Mouse (Mus musculus) forebrain, embryonic 11.5 days (tissue): ENCODE measurements around the gene Zp3. TPM values are rescaled to one million over a fixed set of nuclear protein-coding genes. Genes with fewer than 3 reads are reported as not detected.

Source experiments
- ATAC-seq: fragments of 200-750 bp; cut with Nextera tagmentation; replicated peaks from 2 replicates; pipeline ENCODE4 v1.8.0; 2017; ENCODE audit warnings: moderate TSS enrichment; ENCODE audit not compliant: low FRiP score
- DNase-seq: peaks from one replicate; pipeline ENCODE4 v3.0.0-alpha.2; 2017; ENCODE audit warnings: low spot score
- H3K27ac ChIP-seq: fragments of 300-500 bp; sonication (generic); 2 replicates; pipeline ENCODE4 v1.5.1; 2014; ENCODE audit warnings: low read depth, low read length
- H3K27me3 ChIP-seq: fragments of 300-500 bp; sonication (generic); 2 replicates; pipeline ENCODE4 v1.6.1; 2014; ENCODE audit warnings: mild to moderate bottlenecking, low read length, mixed read lengths; ENCODE audit not compliant: control insufficient read depth, insufficient read depth
- H3K36me3 ChIP-seq: fragments of 300-500 bp; sonication (generic); 2 replicates; pipeline ENCODE4 v1.6.1; 2014; ENCODE audit warnings: mild to moderate bottlenecking, low read length, moderate library complexity, mixed read lengths; ENCODE audit not compliant: control insufficient read depth, insufficient read depth
- H3K4me1 ChIP-seq: fragments of 300-500 bp; sonication (generic); replicated peaks from 2 replicates; pipeline ENCODE4 v1.6.1; 2014; ENCODE audit warnings: low read length, mixed read lengths; ENCODE audit not compliant: control insufficient read depth, insufficient read depth
- H3K4me2 ChIP-seq: fragments of 300-500 bp; sonication (generic); 2 replicates; pipeline ENCODE4 v1.6.1; 2014; ENCODE audit warnings: low read depth, mild to moderate bottlenecking, low read length, moderate library complexity, mixed read lengths; ENCODE audit not compliant: severe bottlenecking
- H3K4me3 ChIP-seq: fragments of 300-500 bp; sonication (generic); 2 replicates; pipeline ENCODE4 v1.5.1; 2014; ENCODE audit warnings: low read depth, low read length
- H3K9ac ChIP-seq: fragments of 300-500 bp; sonication (generic); 2 replicates; pipeline ENCODE4 v1.6.1; 2014; ENCODE audit warnings: low read length
- H3K9me3 ChIP-seq: fragments of 300-500 bp; sonication (generic); 2 replicates; pipeline ENCODE4 v1.6.1; 2016; ENCODE audit warnings: low read length, mixed read lengths; ENCODE audit not compliant: control insufficient read depth
- WGBS: fragments of 180-500 bp; shearing (Covaris S2); extraction: QIAGEN DNeasy Blood & Tissue Kit; methylation state at CpG from one replicate; pipeline ENCODE4 v1.1.7; 2014; 5-methylcytosine and 5-hydroxymethylcytosine counted together
- polyA plus RNA-seq: library from polyadenylated mRNA; unstranded; fragments of >200 nt; fragmentation: Nextera tagmentation; extraction: Ambion mirVana; gene quantifications from 2 replicates; pipeline ENCODE4 v1.2.1, GENCODE M21; 2014

Gene Zp3
- polyA plus RNA-seq, 1 experiment from 2014 or later: not detected

GRCm38 (mm10) chr5:135957207-135957974 is 22.5 kb upstream of the Zp3 start:
- H3K4me1 ChIP-seq: peaks cover 3% of the 10 kb centered on the region; the same call in 1 of the 2 replicates
- DNase-seq (peak; percentile 94), ATAC-seq (peak; percentile 84)
- no peaks in the 10 kb centered on the region for H3K27me3 ChIP-seq
- peak overlapping the region; percentile 22; the same call in 1 of the 2 replicates for H3K4me3 ChIP-seq
- H3K9me3 ChIP-seq: no peaks in the 10 kb centered on the region
- H3K9ac ChIP-seq: peak overlapping the region; percentile 32
- H3K27ac ChIP-seq: peak overlapping the region; percentile 65; the same call in 1 of the 2 replicates
- WGBS: 9% methylated on average over 28 of the region's 28 CpGs
- peak overlapping the region; percentile 50 for H3K4me2 ChIP-seq
- H3K36me3 ChIP-seq: no peaks in the 10 kb centered on the region

GRCm38 (mm10) chr5:135958367-135958766 is 21.5 kb upstream of the Zp3 start:
- DNase-seq (no peak), ATAC-seq (no peak)
- no peak overlapping the region for H3K4me3 ChIP-seq
- no peak overlapping the region; the same call in 1 of the 2 replicates for H3K27ac ChIP-seq
- WGBS: 91% methylated on average over 4 of the region's 4 CpGs
- H3K9me3 ChIP-seq: no peaks in the 10 kb centered on the region
- no peak overlapping the region for H3K4me2 ChIP-seq
- no peaks in the 10 kb centered on the region for H3K27me3 ChIP-seq
- peaks cover 7% of the 10 kb centered on the region; the same call in 1 of the 2 replicates for H3K4me1 ChIP-seq
- no peak overlapping the region for H3K9ac ChIP-seq
- no peaks in the 10 kb centered on the region for H3K36me3 ChIP-seq

DNA sequence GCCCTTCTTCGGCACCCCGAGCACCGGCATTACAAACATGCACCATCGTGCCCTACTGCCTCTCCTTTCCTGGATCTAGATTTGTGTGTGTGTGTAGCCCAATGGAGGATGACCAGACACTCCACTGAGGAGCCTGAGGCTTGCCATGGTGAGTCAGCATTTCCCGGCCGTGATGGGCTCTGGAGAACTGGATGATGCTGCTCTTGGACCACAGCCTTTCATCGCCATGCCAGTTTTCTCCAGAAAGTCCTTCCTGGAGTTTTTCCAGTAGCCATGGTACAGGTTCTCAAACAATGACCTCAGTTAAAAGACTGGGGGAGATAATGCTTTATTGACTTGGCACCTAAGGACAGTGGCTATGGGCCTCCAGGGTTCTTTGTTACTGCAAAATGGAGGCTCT is 20.0 kb upstream of the Zp3 start:
- H3K4me2 ChIP-seq: no peak overlapping the region
- ATAC-seq (no peak), DNase-seq (no peak)
- H3K36me3 ChIP-seq: no peaks in the 10 kb centered on the region
- no peak overlapping the region for H3K4me3 ChIP-seq
- H3K9ac ChIP-seq: no peak overlapping the region
- 93% methylated on average over 7 of the region's 7 CpGs for WGBS
- no peaks in the 10 kb centered on the region for H3K27me3 ChIP-seq
- H3K9me3 ChIP-seq: no peaks in the 10 kb centered on the region
- peaks cover 7% of the 10 kb centered on the region; the same call in 1 of the 2 replicates for H3K4me1 ChIP-seq
- no peak overlapping the region for H3K27ac ChIP-seq

GRCm38 (mm10) chr5:135960909-135961635 is 18.8 kb upstream of the Zp3 start:
- H3K27ac ChIP-seq: no peak overlapping the region; the same call in 1 of the 2 replicates
- DNase-seq (no peak), ATAC-seq (no peak)
- H3K4me2 ChIP-seq: no peak overlapping the region
- H3K9me3 ChIP-seq: no peaks in the 10 kb centered on the region
- peaks cover 2% of the 10 kb centered on the region; the same call in 1 of the 2 replicates for H3K27me3 ChIP-seq
- H3K4me3 ChIP-seq: no peak overlapping the region
- H3K36me3 ChIP-seq: no peaks in the 10 kb centered on the region
- H3K9ac ChIP-seq: no peak overlapping the region
- 96% methylated on average over 15 of the region's 15 CpGs for whole genome bisulfite sequencing
- peaks cover 10% of the 10 kb centered on the region; the same call in 1 of the 2 replicates for H3K4me1 ChIP-seq

DNA sequence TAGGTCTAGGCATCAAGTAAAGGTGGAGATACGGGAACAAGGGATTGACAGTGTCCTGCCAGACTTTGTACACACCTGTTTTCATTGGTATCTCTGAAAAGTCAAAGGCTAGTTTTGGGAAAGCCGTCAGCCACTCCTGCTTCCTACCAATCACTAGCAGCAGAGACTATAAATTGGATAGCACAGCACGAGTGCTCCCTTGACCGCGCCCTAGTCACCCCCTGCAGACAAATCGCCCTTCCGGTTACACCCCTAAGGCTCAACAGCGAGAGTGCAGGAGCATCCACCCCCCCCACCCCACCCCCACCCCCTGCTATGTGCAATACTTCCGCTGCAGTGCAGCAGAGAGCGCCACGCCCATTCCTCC is 17.8 kb upstream of the Zp3 start:
- Histone ChIP-seq H3K36me3 (no peaks in the 10 kb centered on the region), H3K27ac (peak overlapping the region; percentile 92), H3K9ac (peak overlapping the region; percentile 46), H3K27me3 (peaks cover 2% of the 10 kb centered on the region; the same call in 1 of the 2 replicates), H3K4me2 (peak overlapping the region; percentile 99), H3K9me3 (no peaks in the 10 kb centered on the region), H3K4me3 (peak overlapping the region; percentile 55), H3K4me1 (peaks cover 9% of the 10 kb centered on the region; the same call in 1 of the 2 replicates)
- ATAC-seq: no peak
- no peak for DNase-seq
- under 1% methylated on average over 11 of the region's 11 CpGs for WGBS

DNA sequence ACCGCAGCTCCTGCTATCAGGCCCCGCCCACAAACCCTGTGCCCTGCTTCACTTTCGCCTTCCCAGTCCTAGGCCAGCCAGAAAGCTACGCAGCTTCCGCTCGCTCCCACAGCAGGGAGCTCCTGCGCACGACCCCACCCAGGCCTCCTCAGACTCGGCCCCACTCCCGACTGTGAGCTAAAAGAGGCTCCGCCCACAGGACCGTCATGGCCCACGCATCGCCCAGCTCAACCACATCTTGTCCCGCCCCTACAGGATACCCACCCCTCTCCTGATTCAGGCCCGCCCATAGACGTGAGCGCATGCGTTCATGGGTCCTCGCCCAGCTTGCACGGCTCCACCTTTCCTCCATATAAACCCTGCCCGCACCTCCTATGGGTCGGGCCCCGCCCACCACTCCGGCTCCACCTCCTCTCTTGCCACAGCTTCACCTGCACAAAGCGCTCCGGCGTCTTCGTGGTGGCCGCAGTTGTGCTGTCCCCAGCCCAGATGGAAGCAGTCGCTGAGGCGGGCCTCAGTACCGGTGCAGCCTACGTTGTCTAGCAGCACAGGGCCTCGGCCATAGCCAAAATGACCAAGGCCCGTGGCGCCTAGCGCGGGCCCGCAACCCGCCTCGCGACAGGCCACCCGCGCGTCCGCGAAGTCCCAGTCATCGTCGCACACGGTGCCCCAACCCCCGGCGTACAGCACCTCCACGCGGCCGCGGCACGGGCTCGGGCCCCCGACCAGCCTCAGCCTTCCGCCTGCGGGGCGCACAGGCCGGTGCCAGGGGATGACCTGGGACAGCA is 17.2 kb upstream of the Zp3 start:
- H3K27ac ChIP-seq: peak overlapping the region; percentile 92
- ATAC-seq: peak; percentile 96
- no peaks in the 10 kb centered on the region for H3K36me3 ChIP-seq
- H3K4me1 ChIP-seq: peaks cover 7% of the 10 kb centered on the region; the same call in 1 of the 2 replicates
- peak overlapping the region; percentile 99 for H3K4me2 ChIP-seq
- peak; percentile 98 for DNase-seq
- H3K9ac ChIP-seq: peak overlapping the region; percentile 86
- 1% methylated on average over 64 of the region's 64 CpGs for WGBS
- peaks cover 2% of the 10 kb centered on the region; the same call in 1 of the 2 replicates for H3K27me3 ChIP-seq
- peak overlapping the region; percentile 55 for H3K4me3 ChIP-seq
- no peaks in the 10 kb centered on the region for H3K9me3 ChIP-seq

GRCm38 (mm10) chr5:135963280-135963627 is 16.6 kb upstream of the Zp3 start:
- Histone ChIP-seq H3K9ac (peak overlapping the region; percentile 86), H3K27ac (peak overlapping the region; percentile 92), H3K4me3 (peak overlapping the region; percentile 55), H3K9me3 (no peaks in the 10 kb centered on the region), H3K27me3 (peaks cover 2% of the 10 kb centered on the region; the same call in 1 of the 2 replicates), H3K4me1 (peaks cover 7% of the 10 kb centered on the region; the same call in 1 of the 2 replicates), H3K4me2 (peak overlapping the region; percentile 99), H3K36me3 (no peaks in the 10 kb centered on the region)
- ATAC-seq (no peak), DNase-seq (no peak)
- WGBS: 6% methylated on average over 6 of the region's 6 CpGs

- Histone ChIP-seq H3K9ac (no peak overlapping the region), H3K27ac (no peak overlapping the region), H3K36me3 (no peaks in the 10 kb centered on the region), H3K4me3 (no peak overlapping the region), H3K9me3 (no peaks in the 10 kb centered on the region), H3K27me3 (peaks cover 2% of the 10 kb centered on the region; the same call in 1 of the 2 replicates), H3K4me2 (peak overlapping the region; percentile 37; the same call in 1 of the 2 replicates), H3K4me1 (peaks cover 7% of the 10 kb centered on the region; the same call in 1 of the 2 replicates)
- DNase-seq (no peak), ATAC-seq (no peak)
- 12% methylated on average over 24 of the region's 24 CpGs for WGBS
Measured at GRCm38 (mm10) chr5:135965501-135965930, 14.4 kb upstream of the Zp3 start.
